Mouse (Mus musculus) NIH3T3 (cell line): Measurements from ENCODE around the gene Tspan9.
A peak's percentile ranks its signal among the peaks of the same experiment; 100 is the strongest.

Experiments used
- DNase-seq: peaks from one replicate; pipeline ENCODE4 v3.0.0-alpha.2; 2012; ENCODE audit warnings: low read depth

Gene Tspan9

GRCm38 (mm10) chr6:128036597-128036996, 106.8 kb downstream of the Tspan9 start:
- DNase-seq, result no peak

- DNase-seq, result peak; percentile 71
Observed at GRCm38 (mm10) chr6:128035930-128036309, 107.5 kb downstream of the Tspan9 start.

GRCm38 (mm10) chr6:128035250-128035929, 108.0 kb downstream of the Tspan9 start:
- peak; percentile 67 for DNase-seq

DNA sequence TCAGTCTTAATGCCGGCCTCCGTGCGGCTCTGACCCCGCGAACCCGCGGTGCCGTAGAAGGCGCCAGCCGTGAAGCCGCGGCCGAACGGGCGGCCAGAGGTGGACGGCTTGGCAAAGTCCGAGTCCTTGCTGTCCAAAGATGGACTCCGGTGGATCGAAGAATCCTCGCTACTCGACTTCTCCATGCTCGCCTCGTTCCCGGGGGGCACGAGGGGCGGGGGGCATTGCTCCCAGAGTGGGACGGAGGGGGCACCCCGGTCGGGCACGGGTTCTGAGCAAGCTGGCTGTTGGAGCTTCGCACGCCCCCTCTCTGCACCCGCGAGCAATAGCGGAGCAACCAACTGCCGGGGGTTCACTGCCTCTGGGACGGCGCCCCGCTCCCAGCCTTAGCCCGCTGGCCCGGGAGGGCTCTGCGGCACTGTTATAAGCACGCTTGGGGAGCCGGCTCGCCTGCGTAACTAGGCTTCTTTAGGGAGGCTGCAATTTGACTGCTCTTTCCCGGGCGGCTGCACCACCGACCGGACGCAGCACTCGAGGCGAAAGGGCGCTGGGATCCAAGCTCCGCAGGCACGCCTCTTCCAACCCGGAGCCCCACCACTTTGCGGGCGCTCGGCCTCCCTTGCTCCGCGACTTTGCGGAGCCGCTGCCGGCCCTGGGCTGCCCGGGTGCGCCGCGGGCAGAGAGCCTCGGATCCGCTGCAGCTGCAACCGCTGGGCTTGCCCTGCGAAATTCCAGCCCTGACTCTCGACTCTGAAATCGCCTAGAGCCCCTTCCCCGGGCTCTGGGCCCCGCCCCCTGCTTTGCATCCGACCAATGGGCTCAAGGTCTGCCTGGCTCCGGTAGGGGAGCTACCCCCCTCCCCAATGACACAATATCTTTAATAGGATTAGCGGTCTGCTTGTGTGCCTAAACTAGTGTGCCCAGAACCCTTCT, 108.8 kb downstream of the Tspan9 start:
- peak; percentile 85 for DNase-seq

- no peak for DNase-seq
Observed at GRCm38 (mm10) chr6:128033868-128034250, 109.5 kb downstream of the Tspan9 start.

DNA sequence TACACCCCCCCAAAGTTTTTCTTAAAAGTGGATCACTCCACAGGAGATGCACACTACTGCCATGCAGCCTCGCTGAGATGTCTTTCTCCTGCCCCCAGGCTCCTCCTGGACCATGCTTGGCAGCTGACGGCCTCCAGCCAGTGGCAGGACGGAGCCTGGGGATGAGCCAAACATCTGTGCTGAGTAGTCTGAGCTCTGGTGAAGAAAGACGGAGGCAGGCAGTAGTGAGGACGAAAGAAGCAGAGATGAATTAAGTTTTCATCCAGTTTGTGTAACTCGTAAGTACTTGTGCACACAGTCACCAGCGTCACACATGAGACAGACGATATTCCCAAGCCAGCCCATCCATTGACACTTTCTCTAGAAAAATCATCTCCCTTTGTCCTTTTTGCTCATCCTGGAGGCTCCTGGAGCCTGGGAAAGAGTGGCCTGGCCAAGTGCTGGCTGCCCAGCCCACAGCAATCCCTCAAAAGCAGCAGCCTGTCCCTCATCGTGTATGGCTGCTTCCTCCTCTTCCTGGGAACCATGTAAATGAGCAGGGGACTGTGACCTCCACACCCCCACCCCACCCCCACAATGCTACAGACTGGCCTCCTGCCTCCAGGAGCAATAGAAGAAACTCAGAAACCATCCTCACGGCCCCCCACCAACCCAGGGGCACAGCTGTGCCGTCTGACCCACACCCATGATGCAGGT, 110.1 kb downstream of the Tspan9 start:
- peak; percentile 93 for DNase-seq

- peak; percentile 96 for DNase-seq
Observed at GRCm38 (mm10) chr6:128032252-128033171, 110.9 kb downstream of the Tspan9 start.

GRCm38 (mm10) chr6:128031584-128031983, 111.8 kb downstream of the Tspan9 start:
- DNase-seq, result no peak

DNA sequence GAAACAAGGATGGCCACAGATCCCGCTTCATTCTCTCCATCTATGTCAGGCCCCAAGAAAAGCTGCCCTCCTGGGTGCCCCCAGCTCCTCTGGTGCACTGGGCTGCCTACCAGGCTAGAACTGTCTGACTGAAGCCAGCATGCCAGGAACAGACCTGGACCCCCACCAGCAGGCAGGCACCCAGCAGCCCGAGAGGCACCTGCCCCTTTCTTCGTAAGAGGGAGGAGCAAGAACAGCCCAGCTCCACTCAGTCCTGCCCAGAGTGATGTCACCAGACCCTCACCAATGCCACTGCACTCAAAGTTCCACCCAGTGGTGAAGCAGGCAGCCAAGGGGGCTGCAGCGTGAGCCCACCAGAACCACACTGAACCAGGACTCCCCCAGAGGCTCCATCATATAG, 112.3 kb downstream of the Tspan9 start:
- DNase-seq, result no peak

DNA sequence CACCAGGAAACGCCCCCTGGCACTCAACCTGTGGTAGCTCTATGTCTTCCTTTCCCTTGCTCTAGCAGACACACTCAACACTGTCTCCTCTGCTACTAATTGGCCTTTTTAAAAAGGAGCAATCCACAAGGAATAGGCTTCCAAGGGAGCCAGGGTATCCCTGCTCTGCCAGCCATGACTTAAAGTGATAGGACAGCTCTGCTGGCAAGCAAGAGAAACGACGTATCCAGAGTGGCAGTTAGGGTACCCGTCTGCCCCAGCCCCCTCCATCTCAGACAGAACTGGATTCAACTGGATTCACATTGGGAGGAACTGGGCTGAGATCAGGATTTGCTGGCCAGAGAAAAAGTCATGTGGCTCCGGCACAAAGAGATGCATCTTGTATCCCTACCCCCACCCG, 112.9 kb downstream of the Tspan9 start:
- no peak for DNase-seq

GRCm38 (mm10) chr6:128029517-128030348, 113.7 kb downstream of the Tspan9 start:
- DNase-seq, result peak; percentile 73

DNA sequence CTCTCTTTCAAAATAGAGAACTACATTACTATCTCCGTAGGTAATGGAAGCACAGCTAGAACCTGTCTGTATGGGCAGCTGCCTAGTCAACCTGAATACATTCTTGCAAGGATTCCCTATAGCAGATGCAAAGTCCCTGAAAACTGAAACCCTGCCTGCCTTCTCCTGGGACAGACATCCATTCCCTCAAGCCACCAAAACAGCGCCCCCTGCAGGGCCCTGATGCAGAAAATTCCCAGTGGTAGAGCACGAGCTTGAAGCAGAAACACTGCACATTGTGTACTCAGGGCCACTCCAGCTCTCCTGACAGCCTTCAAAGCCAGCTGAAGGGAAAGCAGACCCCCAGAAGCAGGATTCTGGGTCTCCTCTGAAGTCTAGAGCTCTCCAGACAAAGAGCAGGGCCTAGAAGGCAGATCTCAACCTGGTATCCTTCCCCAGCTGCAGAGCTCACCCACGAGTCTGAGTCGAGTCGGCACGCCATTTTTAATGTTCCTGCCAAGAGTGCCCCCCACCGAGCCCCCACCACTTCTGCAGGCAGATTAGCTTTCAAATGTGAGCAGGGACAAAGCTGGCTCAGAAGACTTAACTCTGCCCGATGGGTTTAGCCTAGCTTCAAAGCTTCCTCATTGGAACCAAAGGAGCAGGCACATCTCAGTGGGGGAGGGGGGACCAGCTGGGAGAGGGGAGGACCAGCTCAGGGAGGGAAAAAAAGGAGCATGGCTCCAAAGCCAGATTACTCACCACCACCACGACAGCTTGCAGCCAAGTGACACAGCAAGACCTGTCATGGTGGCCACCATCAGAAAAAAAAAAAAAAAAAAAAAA, 115.1 kb downstream of the Tspan9 start:
- DNase-seq, result peak; percentile 57

DNA sequence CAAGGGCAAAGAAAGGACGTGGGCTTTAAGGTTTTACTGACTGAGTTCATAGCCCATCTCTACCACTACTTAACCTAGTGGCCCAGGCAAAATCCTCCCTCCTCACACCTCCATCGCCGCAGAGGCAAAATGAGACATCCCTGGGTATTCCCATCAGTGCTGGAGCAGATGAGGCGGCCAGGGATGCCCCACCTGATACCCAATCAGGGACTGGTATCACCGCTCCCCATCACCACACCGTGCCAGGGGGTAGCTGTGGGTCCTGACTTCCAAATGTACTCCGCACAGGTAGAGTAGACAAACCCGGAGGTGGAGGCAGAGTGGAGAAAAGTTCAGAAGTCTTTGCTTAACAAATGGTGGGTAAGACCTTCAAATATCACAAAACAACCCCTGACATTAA, 117.4 kb downstream of the Tspan9 start:
- DNase-seq, result no peak

GRCm38 (mm10) chr6:128025581-128025980, 117.8 kb downstream of the Tspan9 start:
- no peak for DNase-seq

DNA sequence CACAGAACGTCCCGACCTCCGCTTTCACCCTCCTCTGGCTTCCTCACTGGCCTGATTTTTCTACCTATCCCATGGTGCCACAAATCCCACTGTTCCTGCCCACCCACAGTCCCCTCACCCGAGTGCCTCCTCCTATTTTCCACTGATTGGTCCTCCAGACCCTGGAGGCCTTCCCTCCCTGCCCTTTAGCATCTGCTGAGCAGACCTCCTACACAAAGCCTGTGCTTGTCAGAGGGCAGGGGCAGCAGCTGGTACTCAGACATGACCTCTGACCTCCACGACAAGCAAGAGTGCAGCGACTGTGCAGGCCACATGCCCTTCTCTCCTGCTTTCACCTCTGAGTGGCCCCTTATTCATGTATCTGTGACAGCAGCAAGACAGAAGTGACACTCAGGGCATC, 121.2 kb downstream of the Tspan9 start:
- no peak for DNase-seq

DNA sequence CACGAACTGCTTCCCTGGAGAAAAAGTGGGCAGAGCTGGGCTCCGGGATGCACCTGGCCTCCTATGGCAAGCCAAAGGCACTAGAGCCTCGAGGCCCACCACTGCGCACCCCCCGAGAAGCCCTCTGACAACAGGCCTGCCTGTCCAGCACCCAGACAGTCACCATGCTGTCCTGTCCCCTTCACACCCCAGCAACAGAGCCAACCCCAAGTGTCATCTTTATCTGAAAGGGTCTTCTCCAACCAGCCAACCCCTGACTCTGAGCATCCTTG, 121.5 kb downstream of the Tspan9 start:
- DNase-seq, result no peak

- no peak for DNase-seq
Observed at GRCm38 (mm10) chr6:128021106-128021930, 122.1 kb downstream of the Tspan9 start.

GRCm38 (mm10) chr6:128020521-128021057, 122.8 kb downstream of the Tspan9 start:
- no peak for DNase-seq

DNA sequence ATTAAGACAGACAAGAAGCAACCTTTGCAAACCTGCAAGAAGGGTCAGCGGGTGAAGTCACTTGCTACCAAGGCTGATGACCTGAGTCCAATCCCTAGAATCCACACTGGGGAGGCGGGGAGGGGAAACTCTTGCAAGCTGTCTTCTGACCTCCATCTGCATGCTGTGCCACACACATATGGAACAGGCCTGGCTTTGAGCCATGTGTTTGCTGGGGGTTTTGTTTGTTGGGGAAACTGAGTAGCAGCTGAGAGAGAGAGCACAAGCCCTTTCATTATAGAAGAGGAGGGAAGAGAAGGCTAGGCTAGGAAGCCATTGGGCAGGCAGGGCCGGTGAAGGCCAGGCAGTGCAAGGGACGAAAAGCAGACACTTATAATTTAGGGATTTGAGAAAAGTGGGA, 123.3 kb downstream of the Tspan9 start:
- no peak for DNase-seq
